Mouse (Mus musculus): Measurements from ENCODE around the gene Nploc4. TPM values are rescaled to one million over a fixed set of nuclear protein-coding genes. Genes with fewer than 3 reads are reported as not detected.

Gene Nploc4
- total RNA-seq, 1 experiment, result 57.7 TPM

- no peak overlapping the region for H3K27ac ChIP-seq (ENCODE audit: insufficient read depth, low read depth, low read length, poor library complexity, severe bottlenecking)
- in situ Hi-C loops (cut with MboI; ENCODE audit: low sequenced_read_pairs in 2 of 2, unreplicated experiment in 2 of 2), result no loop called here
- no peak overlapping the region for H3K9ac ChIP-seq (ENCODE audit: insufficient read depth, low read depth, low read length, poor library complexity, severe bottlenecking)
Observed at GRCm38 (mm10) chr11:120356900-120357299, 80.6 kb downstream of the Nploc4 start.

GRCm38 (mm10) chr11:120356319-120356840 is 81.1 kb downstream of the Nploc4 start:
- Histone ChIP-seq H3K36me3 (ENCODE audit: control insufficient read depth, insufficient read depth, low read length, poor library complexity, severe bottlenecking) (no peaks in the 10 kb centered on the region), H3K4me3 (ENCODE audit: insufficient read depth in 1 of 2, low read depth in 1 of 2, low read length in 2 of 2, poor library complexity in 1 of 2, severe bottlenecking in 1 of 2) (no peak overlapping the region), H3K9me3 (ENCODE audit: control insufficient read depth, insufficient read depth, low read depth, low read length) (no peaks in the 10 kb centered on the region), H3K4me1 (ENCODE audit: control insufficient read depth in 2 of 2, insufficient read depth in 2 of 2, low read length in 2 of 2, poor library complexity in 1 of 2) (peaks cover 1 to 24% of the 10 kb centered on the region in 2 experiments; a peak in 3 of 4 replicates), H3K9ac (ENCODE audit: insufficient read depth, low read depth, low read length, poor library complexity, severe bottlenecking) (no peak overlapping the region), H3K27ac (ENCODE audit: insufficient read depth, low read depth, low read length, poor library complexity, severe bottlenecking) (no peak overlapping the region)
- TF ChIP-seq HCFC1 (IDR thresholded peaks at IDR 0.05; ENCODE audit: borderline replicate concordance, insufficient read depth, low read length) (no peak), ZNF384 (IDR thresholded peaks at IDR 0.05; ENCODE audit: low read depth, low read length) (no peak), MAFK (IDR thresholded peaks at IDR 0.05; ENCODE audit: insufficient read depth, low read depth, low read length) (no peak), CHD2 (IDR thresholded peaks at IDR 0.05; ENCODE audit: low read depth, low read length) (no peak), ZC3H11A (IDR thresholded peaks at IDR 0.05; ENCODE audit: borderline replicate concordance, low read depth, low read length) (no peak)
- in situ Hi-C loops (cut with MboI; ENCODE audit: low sequenced_read_pairs in 2 of 2, unreplicated experiment in 2 of 2), result no loop called here
- no peak for DNase-seq (ENCODE audit: low read depth, low spot score)

More at GRCm38 (mm10) chr11:120356900-120357299, 80.6 kb downstream of the Nploc4 start:
- H3K4me3 ChIP-seq (ENCODE audit: insufficient read depth in 1 of 2, low read depth in 1 of 2, low read length in 2 of 2, poor library complexity in 1 of 2, severe bottlenecking in 1 of 2), result no peak overlapping the region
- H3K9me3 ChIP-seq (ENCODE audit: control insufficient read depth, insufficient read depth, low read depth, low read length), result no peaks in the 10 kb centered on the region
- no peaks in the 10 kb centered on the region for H3K36me3 ChIP-seq (ENCODE audit: control insufficient read depth, insufficient read depth, low read length, poor library complexity, severe bottlenecking)
- TF ChIP-seq ZC3H11A (IDR thresholded peaks at IDR 0.05; ENCODE audit: borderline replicate concordance, low read depth, low read length) (no peak), HCFC1 (IDR thresholded peaks at IDR 0.05; ENCODE audit: borderline replicate concordance, insufficient read depth, low read length) (no peak), CHD2 (IDR thresholded peaks at IDR 0.05; ENCODE audit: low read depth, low read length) (no peak)
- no peak for DNase-seq (ENCODE audit: low read depth, low spot score)
- H3K4me1 ChIP-seq (ENCODE audit: control insufficient read depth in 2 of 2, insufficient read depth in 2 of 2, low read length in 2 of 2, poor library complexity in 1 of 2), result peaks cover 1 to 19% of the 10 kb centered on the region in 2 experiments; a peak in 2 of 4 replicates

GRCm38 (mm10) chr11:120355277-120356039 is 82.0 kb downstream of the Nploc4 start:
- peaks cover 4 to 30% of the 10 kb centered on the region in 2 experiments; a peak in 3 of 4 replicates for H3K4me1 ChIP-seq (ENCODE audit: control insufficient read depth in 2 of 2, insufficient read depth in 2 of 2, low read length in 2 of 2, poor library complexity in 1 of 2)
- no peak overlapping the region for H3K9ac ChIP-seq (ENCODE audit: insufficient read depth, low read depth, low read length, poor library complexity, severe bottlenecking)
- TF ChIP-seq ZNF384 (IDR thresholded peaks at IDR 0.05; ENCODE audit: low read depth, low read length), result no peak
- no peaks in the 10 kb centered on the region for H3K9me3 ChIP-seq (ENCODE audit: control insufficient read depth, insufficient read depth, low read depth, low read length)
- no peak for DNase-seq (ENCODE audit: low read depth, low spot score)
- H3K36me3 ChIP-seq (ENCODE audit: control insufficient read depth, insufficient read depth, low read length, poor library complexity, severe bottlenecking), result no peaks in the 10 kb centered on the region
- H3K27ac ChIP-seq (ENCODE audit: insufficient read depth, low read depth, low read length, poor library complexity, severe bottlenecking), result no peak overlapping the region
- in situ Hi-C loops (cut with MboI; ENCODE audit: low sequenced_read_pairs in 2 of 2, unreplicated experiment in 2 of 2), result no loop called here
- H3K4me3 ChIP-seq (ENCODE audit: insufficient read depth in 1 of 2, low read depth in 1 of 2, low read length in 2 of 2, poor library complexity in 1 of 2, severe bottlenecking in 1 of 2), result no peak overlapping the region

GRCm38 (mm10) chr11:120354304-120355276 is 82.9 kb downstream of the Nploc4 start:
- no peaks in the 10 kb centered on the region for H3K9me3 ChIP-seq (ENCODE audit: control insufficient read depth, insufficient read depth, low read depth, low read length)
- H3K9ac ChIP-seq (ENCODE audit: insufficient read depth, low read depth, low read length, poor library complexity, severe bottlenecking), result no peak overlapping the region
- TF ChIP-seq ZC3H11A (IDR thresholded peaks at IDR 0.05; ENCODE audit: borderline replicate concordance, low read depth, low read length) (no peak), MAFK (IDR thresholded peaks at IDR 0.05; ENCODE audit: insufficient read depth, low read depth, low read length) (peak; percentile 33; the same call in 1 of the 2 replicates)
- no peak overlapping the region for H3K27ac ChIP-seq (ENCODE audit: insufficient read depth, low read depth, low read length, poor library complexity, severe bottlenecking)
- no peaks in the 10 kb centered on the region for H3K36me3 ChIP-seq (ENCODE audit: control insufficient read depth, insufficient read depth, low read length, poor library complexity, severe bottlenecking)
- in situ Hi-C loops (cut with MboI; ENCODE audit: low sequenced_read_pairs in 2 of 2, unreplicated experiment in 2 of 2), result no loop called here
- DNase-seq (ENCODE audit: low read depth, low spot score), result no peak
- H3K4me3 ChIP-seq (ENCODE audit: insufficient read depth in 1 of 2, low read depth in 1 of 2, low read length in 2 of 2, poor library complexity in 1 of 2, severe bottlenecking in 1 of 2), result no peak overlapping the region
- H3K4me1 ChIP-seq (ENCODE audit: control insufficient read depth in 2 of 2, insufficient read depth in 2 of 2, low read length in 2 of 2, poor library complexity in 1 of 2), result peaks cover 4 to 30% of the 10 kb centered on the region in 2 experiments; a peak in 3 of 4 replicates
